Mouse (Mus musculus) stomach, postnatal 0 days (tissue): Measurements from ENCODE around the gene Paqr6.
"Not testable (repeated sequence)": the region's sequence is repeated elsewhere in the genome, so short reads cannot be mapped to it uniquely, and the experiment has no call there.

ENCODE experiments used
- CTCF ChIP-seq: IDR thresholded peaks from 2 replicates; pipeline ENCODE4 v1.5.1; 2016; ENCODE audit warnings: antibody characterized with exemption, low read depth, mild to moderate bottlenecking, moderate library complexity
- EP300 ChIP-seq: optimal IDR thresholded peaks from 2 replicates; pipeline ENCODE3; 2016; ENCODE audit warnings: antibody characterized with exemption

- not testable (repeated sequence) for TF ChIP-seq EP300, CTCF
These were observed 3.1 kb downstream of the Paqr6 start for GRCm38 (mm10) chr3:88367517-88367916.
